Mouse (Mus musculus) stomach, postnatal 0 days (tissue): Measurements from ENCODE around the gene Olfr430.

Source experiments
- CTCF ChIP-seq: IDR thresholded peaks from 2 replicates; pipeline ENCODE4 v1.5.1; 2016; ENCODE audit warnings: antibody characterized with exemption, low read depth, mild to moderate bottlenecking, moderate library complexity
- EP300 ChIP-seq: optimal IDR thresholded peaks from 2 replicates; pipeline ENCODE3; 2016; ENCODE audit warnings: antibody characterized with exemption

- TF ChIP-seq CTCF (no peak), EP300 (no peak)
Observed at GRCm38 (mm10) chr1:174048893-174049292, 17.5 kb upstream of the Olfr430 start, which contains the start of gene Olfr432.
